Mouse (Mus musculus) ovary, adult 2 months (tissue): Measurements from ENCODE around the gene Olfr455. TPM values are rescaled to one million over a fixed set of nuclear protein-coding genes. Genes with fewer than 3 reads are reported as not detected.

Source experiments
- polyA plus RNA-seq: library from polyadenylated mRNA; depleted of rRNA; stranded (reverse); fragments of >200 nt; gene quantifications from 2 replicates; pipeline ENCODE4 v1.2.3, GENCODE M21; 2012; rRNA removed

Gene Olfr455
- not detected in 2 replicates for polyA plus RNA-seq

DNA sequence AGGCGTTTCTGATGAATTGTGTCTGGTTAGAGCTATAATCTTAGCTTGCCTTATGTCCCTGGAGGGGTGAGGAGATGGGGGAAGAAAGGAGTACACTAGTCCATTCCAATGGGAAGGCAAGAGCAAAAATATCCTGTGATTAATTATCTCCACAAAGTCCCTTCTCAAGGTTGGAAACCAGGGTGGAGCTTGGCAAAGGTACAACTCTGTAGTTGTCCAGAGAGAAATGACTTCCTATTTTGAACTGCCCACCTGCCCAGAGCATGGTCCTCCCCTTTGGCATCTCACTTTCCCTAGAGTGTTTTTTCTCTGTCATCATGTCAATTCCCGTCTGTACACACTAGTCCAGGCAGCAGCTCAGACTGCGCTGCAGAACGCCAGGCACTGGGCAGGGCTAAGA lies at the start of gene Olfr455:
Gene Olfr455, minus strand, starts transcription at position 127 of the 400 bp plus-strand sequence.

DNA sequence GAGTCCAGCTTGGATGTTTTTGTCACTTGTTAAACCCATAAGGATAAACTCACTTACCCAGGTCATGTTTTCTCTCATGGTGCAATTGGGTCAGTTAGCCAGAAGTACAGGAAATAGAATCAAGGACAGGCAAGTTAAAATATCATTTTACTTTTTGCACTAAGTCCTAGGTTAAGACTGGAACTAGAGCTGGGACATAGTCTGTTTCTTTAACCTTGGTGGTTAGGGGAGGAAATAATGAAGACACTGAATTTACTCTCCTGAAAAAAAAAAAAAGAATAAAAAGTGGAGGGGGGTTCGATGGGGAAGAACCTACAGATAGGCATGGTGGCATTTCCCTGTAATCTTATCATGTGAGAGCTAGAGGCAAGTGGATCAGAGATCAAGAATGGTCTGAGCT lies 60.3 kb downstream of the Olfr455 start, which contains the start of gene Olfr456:
Gene Olfr456, minus strand, starts transcription at position 101 of the 400 bp plus-strand sequence.

Other genes with a start within 250 kb of the Olfr455 start
- gene Fam131b, start 222.9 kb downstream of the Olfr455 start, polyA plus RNA-seq: 0.63 and 0.67 TPM in 2 replicates
- gene Zyx, start 198.0 kb downstream of the Olfr455 start, polyA plus RNA-seq: 300 and 324 TPM in 2 replicates
- 5.2 and 5.5 TPM in 2 replicates for gene Epha1, start 174.3 kb downstream of the Olfr455 start, polyA plus RNA-seq
- 0.33 TPM in 1 of 2 replicates, not detected in the other for gene Tas2r143, start 147.3 kb downstream of the Olfr455 start, polyA plus RNA-seq
- not detected in 2 replicates for gene Tas2r135, start 142.2 kb downstream of the Olfr455 start, polyA plus RNA-seq
- not detected in 2 replicates for gene Tas2r126, start 113.1 kb downstream of the Olfr455 start, polyA plus RNA-seq
- gene Olfr458, start 82.4 kb downstream of the Olfr455 start, polyA plus RNA-seq: not detected in 2 replicates
- gene Olfr457, start 71.3 kb downstream of the Olfr455 start, polyA plus RNA-seq: not detected in 2 replicates
- gene Olfr456, start 60.4 kb downstream of the Olfr455 start, polyA plus RNA-seq: not detected in 2 replicates
- not detected in 2 replicates for gene Tcaf3, start 50.1 kb upstream of the Olfr455 start, polyA plus RNA-seq
- gene Tcaf2, start 97.7 kb upstream of the Olfr455 start, polyA plus RNA-seq: 3.1 and 3.4 TPM in 2 replicates
- gene Tcaf1, start 162.5 kb upstream of the Olfr455 start, polyA plus RNA-seq: 84.3 and 86.2 TPM in 2 replicates
- not detected in 2 replicates for gene Olfr453, start 191.8 kb upstream of the Olfr455 start, polyA plus RNA-seq
- not detected in 2 replicates for gene Olfr38, start 208.8 kb upstream of the Olfr455 start, polyA plus RNA-seq
- gene Olfr452, start 237.5 kb upstream of the Olfr455 start, polyA plus RNA-seq: not detected in 2 replicates